Mouse (Mus musculus): ENCODE measurements around the gene Hectd4. TPM values are rescaled to one million over a fixed set of nuclear protein-coding genes. Genes with fewer than 3 reads are reported as not detected.
A peak's percentile ranks its signal among the peaks of the same experiment; 100 is the strongest.
"Not testable (repeated sequence)": the region's sequence is repeated elsewhere in the genome, so short reads cannot be mapped to it uniquely, and the experiment has no call there.

Hectd4 gene
- polyA plus RNA-seq, 1 experiment from 2014 or later, result 5.9 TPM

GRCm38 (mm10) chr5:121196764-121197163, 23.3 kb upstream of the Hectd4 start:
- Histone ChIP-seq H3K36me3 (ENCODE audit: inconsistent target) (no peaks in the 10 kb centered on the region), H3K79me2 (ENCODE audit: inconsistent target) (no peaks in the 10 kb centered on the region), H3K4me3 (ENCODE audit: inconsistent target) (no peak overlapping the region), H3K27ac (no peak overlapping the region)
- 31% methylated on average over 5 of the region's 5 CpGs for WGBS (ENCODE audit: missing documents)

GRCm38 (mm10) chr5:121197337-121197736, 22.7 kb upstream of the Hectd4 start:
- Histone ChIP-seq H3K4me3 (ENCODE audit: inconsistent target) (no peak overlapping the region), H3K79me2 (ENCODE audit: inconsistent target) (no peaks in the 10 kb centered on the region), H3K36me3 (ENCODE audit: inconsistent target) (no peaks in the 10 kb centered on the region), H3K27ac (no peak overlapping the region)
- 93% methylated on average over 2 of the region's 2 CpGs for WGBS (ENCODE audit: missing documents)

GRCm38 (mm10) chr5:121198376-121198775, 21.6 kb upstream of the Hectd4 start:
- Histone ChIP-seq H3K4me3 (ENCODE audit: inconsistent target) (no peak overlapping the region), H3K36me3 (ENCODE audit: inconsistent target) (no peaks in the 10 kb centered on the region), H3K27ac (no peak overlapping the region), H3K79me2 (ENCODE audit: inconsistent target) (no peaks in the 10 kb centered on the region)
- 53% methylated on average over 3 of the region's 5 CpGs for WGBS (ENCODE audit: missing documents)

- Histone ChIP-seq H3K27ac (no peak overlapping the region), H3K4me3 (ENCODE audit: inconsistent target) (no peak overlapping the region), H3K79me2 (ENCODE audit: inconsistent target) (peaks cover 24% of the 10 kb centered on the region), H3K36me3 (ENCODE audit: inconsistent target) (peaks cover 12% of the 10 kb centered on the region)
- 28% methylated on average over 3 of the region's 3 CpGs for WGBS (ENCODE audit: missing documents)
Measured at GRCm38 (mm10) chr5:121201739-121202138, 18.3 kb upstream of the Hectd4 start.

- H3K4me3 ChIP-seq (ENCODE audit: inconsistent target), result no peak overlapping the region
- H3K79me2 ChIP-seq (ENCODE audit: inconsistent target), result peaks cover 32% of the 10 kb centered on the region
- peaks cover 19% of the 10 kb centered on the region for H3K36me3 ChIP-seq (ENCODE audit: inconsistent target)
- H3K27ac ChIP-seq, result no peak overlapping the region
- WGBS (ENCODE audit: missing documents), result 78% methylated on average over 1 of the region's 1 CpGs
Measured at GRCm38 (mm10) chr5:121202467-121202866, 17.6 kb upstream of the Hectd4 start.

- Histone ChIP-seq H3K27ac (peak within 1 kb of the TSS; percentile 63), H3K4me3 (ENCODE audit: inconsistent target) (peak within 1 kb of the TSS; percentile 79), H3K36me3 (ENCODE audit: inconsistent target) (peaks cover 39% of the 10 kb centered on the region), H3K79me2 (ENCODE audit: inconsistent target) (peaks cover 37% of the 10 kb centered on the region)
- under 1% methylated on average over 47 of the region's 52 CpGs for WGBS (ENCODE audit: missing documents)
Measured at GRCm38 (mm10) chr5:121204132-121205089, 15.6 kb upstream of the Hectd4 start, which contains the start of gene Rpl6. Gene Rpl6 (plus strand): TSS chr5:121204481.

- not testable (repeated sequence) for H3K27ac ChIP-seq
- Histone ChIP-seq H3K36me3 (ENCODE audit: inconsistent target) (peaks cover 48% of the 10 kb centered on the region), H3K4me3 (ENCODE audit: inconsistent target) (peak overlapping the region; percentile 79; the same call in 1 of the 2 replicates), H3K79me2 (ENCODE audit: inconsistent target) (peaks cover 37% of the 10 kb centered on the region)
- WGBS (ENCODE audit: missing documents), result 70% methylated on average over 7 of the region's 10 CpGs
Measured at GRCm38 (mm10) chr5:121205537-121206130, 14.4 kb upstream of the Hectd4 start.

- Histone ChIP-seq H3K4me3 (ENCODE audit: inconsistent target) (no peak overlapping the region), H3K27ac (no peak overlapping the region), H3K36me3 (ENCODE audit: inconsistent target) (peaks cover 54% of the 10 kb centered on the region), H3K79me2 (ENCODE audit: inconsistent target) (peaks cover 37% of the 10 kb centered on the region)
- 77% methylated on average over 9 of the region's 9 CpGs for WGBS (ENCODE audit: missing documents)
Measured at GRCm38 (mm10) chr5:121206540-121206939, 13.5 kb upstream of the Hectd4 start.

- Histone ChIP-seq H3K4me3 (ENCODE audit: inconsistent target) (no peak overlapping the region), H3K79me2 (ENCODE audit: inconsistent target) (peaks cover 37% of the 10 kb centered on the region), H3K36me3 (ENCODE audit: inconsistent target) (peaks cover 59% of the 10 kb centered on the region), H3K27ac (no peak overlapping the region)
- WGBS (ENCODE audit: missing documents), result 82% methylated on average over 3 of the region's 3 CpGs
Measured at GRCm38 (mm10) chr5:121206984-121207383, 13.0 kb upstream of the Hectd4 start.

GRCm38 (mm10) chr5:121209755-121210600, 10.0 kb upstream of the Hectd4 start:
- peaks cover 68% of the 10 kb centered on the region for H3K36me3 ChIP-seq (ENCODE audit: inconsistent target)
- no peak overlapping the region for H3K4me3 ChIP-seq (ENCODE audit: inconsistent target)
- peaks cover 30% of the 10 kb centered on the region for H3K79me2 ChIP-seq (ENCODE audit: inconsistent target)
- 94% methylated on average over 6 of the region's 9 CpGs for WGBS (ENCODE audit: missing documents)
- H3K27ac ChIP-seq, result no peak overlapping the region

- Histone ChIP-seq H3K36me3 (ENCODE audit: inconsistent target) (peaks cover 68% of the 10 kb centered on the region), H3K4me3 (ENCODE audit: inconsistent target) (no peak overlapping the region), H3K79me2 (ENCODE audit: inconsistent target) (peaks cover 24% of the 10 kb centered on the region), H3K27ac (no peak overlapping the region)
- WGBS (ENCODE audit: missing documents), result 100% methylated on average over 1 of the region's 1 CpGs
Measured at GRCm38 (mm10) chr5:121210601-121210924, 9.5 kb upstream of the Hectd4 start.

GRCm38 (mm10) chr5:121212108-121212507, 7.9 kb upstream of the Hectd4 start:
- WGBS (ENCODE audit: missing documents), result 94% methylated on average over 6 of the region's 6 CpGs
- H3K79me2 ChIP-seq (ENCODE audit: inconsistent target), result peaks cover 9% of the 10 kb centered on the region; the same call in 1 of the 2 replicates
- H3K4me3 ChIP-seq (ENCODE audit: inconsistent target), result no peak overlapping the region
- H3K27ac ChIP-seq, result no peak overlapping the region
- peaks cover 52% of the 10 kb centered on the region for H3K36me3 ChIP-seq (ENCODE audit: inconsistent target)

GRCm38 (mm10) chr5:121214707-121215106, 5.3 kb upstream of the Hectd4 start:
- Histone ChIP-seq H3K79me2 (ENCODE audit: inconsistent target) (no peaks in the 10 kb centered on the region), H3K27ac (no peak overlapping the region), H3K36me3 (ENCODE audit: inconsistent target) (peaks cover 26% of the 10 kb centered on the region), H3K4me3 (ENCODE audit: inconsistent target) (no peak overlapping the region)
- 29% methylated on average over 6 of the region's 7 CpGs for WGBS (ENCODE audit: missing documents)

GRCm38 (mm10) chr5:121215380-121216125, 4.5 kb upstream of the Hectd4 start:
- 48% methylated on average over 13 of the region's 13 CpGs for WGBS (ENCODE audit: missing documents)
- peaks cover 21% of the 10 kb centered on the region for H3K36me3 ChIP-seq (ENCODE audit: inconsistent target)
- H3K4me3 ChIP-seq (ENCODE audit: inconsistent target), result no peak overlapping the region
- no peaks in the 10 kb centered on the region for H3K79me2 ChIP-seq (ENCODE audit: inconsistent target)
- no peak overlapping the region for H3K27ac ChIP-seq

Data from macrophage (primary cell).